Mouse (Mus musculus) limb, embryonic 11.5 days (tissue): ENCODE data around the gene Tinagl1. TPM values are rescaled to one million over a fixed set of nuclear protein-coding genes. Genes with fewer than 3 reads are reported as not detected.

Experiments
- ATAC-seq: fragments of 200-750 bp; cut with Nextera tagmentation; 2 replicates; pipeline ENCODE4 v1.8.0; 2017; ENCODE audit warnings: low read depth; ENCODE audit not compliant: insufficient number of reproducible peaks, low FRiP score, low TSS enrichment
- DNase-seq: peaks from one replicate; pipeline ENCODE4 v3.0.0-alpha.2; 2015; ENCODE audit warnings: low spot score
- H3K27ac ChIP-seq: fragments of 300-500 bp; sonication (generic); replicated peaks from 2 replicates; pipeline ENCODE4 v1.5.1; 2014; ENCODE audit warnings: low read depth, mild to moderate bottlenecking, low read length
- H3K27me3 ChIP-seq: fragments of 300-500 bp; sonication (generic); 2 replicates; pipeline ENCODE4 v1.6.1; 2014; ENCODE audit warnings: mild to moderate bottlenecking, low read length, mixed read lengths; ENCODE audit not compliant: control insufficient read depth, insufficient read depth
- H3K36me3 ChIP-seq: fragments of 300-500 bp; sonication (generic); 2 replicates; pipeline ENCODE4 v1.6.1; 2014; ENCODE audit warnings: mild to moderate bottlenecking, low read length, moderate library complexity, mixed read lengths; ENCODE audit not compliant: control insufficient read depth, insufficient read depth
- H3K4me1 ChIP-seq: fragments of 300-500 bp; sonication (generic); 2 replicates; pipeline ENCODE4 v1.6.1; 2014; ENCODE audit warnings: low read length, mixed read lengths; ENCODE audit not compliant: control insufficient read depth, insufficient read depth
- H3K4me2 ChIP-seq: fragments of 300-500 bp; sonication (generic); 2 replicates; pipeline ENCODE4 v1.6.1; 2014; ENCODE audit warnings: low read depth, mild to moderate bottlenecking, moderate library complexity; ENCODE audit not compliant: severe bottlenecking
- H3K4me3 ChIP-seq: fragments of 300-500 bp; sonication (generic); 2 replicates; pipeline ENCODE4 v1.5.1; 2014; ENCODE audit warnings: low read depth, low read length
- H3K9ac ChIP-seq: fragments of 300-500 bp; sonication (generic); 2 replicates; pipeline ENCODE4 v1.6.1; 2014; ENCODE audit warnings: mild to moderate bottlenecking, low read length
- H3K9me3 ChIP-seq: fragments of 300-500 bp; sonication (generic); 2 replicates; pipeline ENCODE4 v1.6.1; 2016; ENCODE audit warnings: low read length; ENCODE audit not compliant: control insufficient read depth
- WGBS: fragments of 180-500 bp; shearing (Covaris S2); extraction: QIAGEN DNeasy Blood & Tissue Kit; methylation state at CpG from one replicate; pipeline ENCODE4 v1.1.7; 2014; 5-methylcytosine and 5-hydroxymethylcytosine counted together
- polyA plus RNA-seq: library from polyadenylated mRNA; unstranded; fragments of >200 nt; fragmentation: Nextera tagmentation; extraction: Ambion mirVana; gene quantifications from 2 replicates; pipeline ENCODE4 v1.2.1, GENCODE M21; 2014

Tinagl1 gene
- polyA plus RNA-seq, 1 experiment from 2014 or later, result 6.9 TPM

DNA sequence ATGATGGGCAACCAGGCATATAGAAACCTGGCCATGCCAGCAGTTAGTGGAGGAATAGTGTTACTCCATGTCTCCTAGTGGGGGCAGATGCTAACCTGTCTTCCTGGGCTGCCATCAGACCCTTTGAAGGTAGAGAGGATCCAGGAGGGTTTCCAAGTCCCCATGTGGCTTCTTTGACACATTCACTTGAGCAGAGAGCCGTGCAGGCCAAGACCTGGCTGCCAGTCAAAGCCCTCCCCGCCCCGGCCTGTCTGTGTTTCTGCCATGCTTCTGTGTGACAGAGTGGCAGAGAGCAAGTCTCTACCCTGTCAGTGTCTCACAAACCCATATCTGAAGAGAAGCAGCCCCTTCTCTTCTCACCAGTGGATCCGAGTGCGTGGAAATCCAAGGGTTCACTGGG lies 9.0 kb upstream of the Tinagl1 start:
- H3K4me1 ChIP-seq, result no peaks in the 10 kb centered on the region
- H3K4me2 ChIP-seq, result no peak overlapping the region
- H3K9me3 ChIP-seq, result no peaks in the 10 kb centered on the region
- H3K9ac ChIP-seq, result no peak overlapping the region
- no peak overlapping the region for H3K27ac ChIP-seq
- ATAC-seq (no peak), DNase-seq (no peak)
- H3K4me3 ChIP-seq, result no peak overlapping the region
- H3K36me3 ChIP-seq, result no peaks in the 10 kb centered on the region
- WGBS, result 80% methylated on average over 5 of the region's 5 CpGs
- H3K27me3 ChIP-seq, result no peaks in the 10 kb centered on the region

DNA sequence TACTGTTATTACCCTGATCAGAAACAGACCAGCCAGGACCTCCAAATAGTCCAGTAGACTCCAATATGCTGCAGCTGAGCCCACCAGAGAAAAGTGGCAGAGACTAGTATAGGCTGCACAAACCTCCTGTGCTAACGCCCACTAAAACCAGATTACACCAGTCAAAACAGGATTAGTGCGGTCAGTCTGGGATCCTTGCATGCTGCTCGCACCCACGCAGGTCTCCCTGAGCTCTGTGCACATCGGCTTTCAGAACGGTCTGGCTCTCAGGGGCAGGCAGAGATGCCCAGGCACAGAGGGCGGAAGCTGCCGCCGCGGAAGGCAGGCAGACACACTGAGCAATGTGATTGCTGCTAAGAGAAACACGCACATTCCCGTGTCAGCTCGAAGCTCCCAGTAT lies 8.1 kb upstream of the Tinagl1 start:
- no peak overlapping the region for H3K4me3 ChIP-seq
- no peak overlapping the region for H3K4me2 ChIP-seq
- 83% methylated on average over 13 of the region's 13 CpGs for WGBS
- H3K9ac ChIP-seq, result no peak overlapping the region; the same call in 1 of the 2 replicates
- no peaks in the 10 kb centered on the region for H3K4me1 ChIP-seq
- no peak overlapping the region for H3K27ac ChIP-seq
- no peaks in the 10 kb centered on the region for H3K27me3 ChIP-seq
- no peak for DNase-seq
- H3K9me3 ChIP-seq, result no peaks in the 10 kb centered on the region
- H3K36me3 ChIP-seq, result no peaks in the 10 kb centered on the region
- ATAC-seq, result no peak

DNA sequence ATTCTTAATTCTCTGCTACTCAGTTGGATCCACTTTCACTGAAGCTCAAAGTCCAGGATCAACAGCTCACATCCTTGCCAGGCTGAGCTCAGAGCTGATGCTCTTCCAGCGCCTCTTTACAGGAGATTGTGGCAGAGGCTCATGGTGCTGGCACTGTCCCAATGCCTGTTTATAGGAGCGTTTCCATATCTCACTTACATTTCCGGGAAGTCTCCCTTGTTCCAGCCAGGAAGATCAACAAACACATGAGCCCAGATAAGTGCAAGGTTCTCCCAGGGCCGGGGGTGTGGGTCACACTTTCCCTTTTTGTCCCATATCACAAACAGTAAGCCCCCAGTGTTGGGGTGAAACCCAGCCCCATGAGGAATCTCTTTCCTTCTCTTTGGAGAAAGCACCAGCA lies 7.0 kb upstream of the Tinagl1 start:
- Histone ChIP-seq H3K4me3 (no peak overlapping the region), H3K9me3 (no peaks in the 10 kb centered on the region), H3K36me3 (no peaks in the 10 kb centered on the region), H3K9ac (no peak overlapping the region), H3K4me1 (no peaks in the 10 kb centered on the region), H3K27ac (no peak overlapping the region), H3K4me2 (no peak overlapping the region), H3K27me3 (no peaks in the 10 kb centered on the region)
- DNase-seq (no peak), ATAC-seq (no peak)
- 80% methylated on average over 4 of the region's 4 CpGs for WGBS

DNA sequence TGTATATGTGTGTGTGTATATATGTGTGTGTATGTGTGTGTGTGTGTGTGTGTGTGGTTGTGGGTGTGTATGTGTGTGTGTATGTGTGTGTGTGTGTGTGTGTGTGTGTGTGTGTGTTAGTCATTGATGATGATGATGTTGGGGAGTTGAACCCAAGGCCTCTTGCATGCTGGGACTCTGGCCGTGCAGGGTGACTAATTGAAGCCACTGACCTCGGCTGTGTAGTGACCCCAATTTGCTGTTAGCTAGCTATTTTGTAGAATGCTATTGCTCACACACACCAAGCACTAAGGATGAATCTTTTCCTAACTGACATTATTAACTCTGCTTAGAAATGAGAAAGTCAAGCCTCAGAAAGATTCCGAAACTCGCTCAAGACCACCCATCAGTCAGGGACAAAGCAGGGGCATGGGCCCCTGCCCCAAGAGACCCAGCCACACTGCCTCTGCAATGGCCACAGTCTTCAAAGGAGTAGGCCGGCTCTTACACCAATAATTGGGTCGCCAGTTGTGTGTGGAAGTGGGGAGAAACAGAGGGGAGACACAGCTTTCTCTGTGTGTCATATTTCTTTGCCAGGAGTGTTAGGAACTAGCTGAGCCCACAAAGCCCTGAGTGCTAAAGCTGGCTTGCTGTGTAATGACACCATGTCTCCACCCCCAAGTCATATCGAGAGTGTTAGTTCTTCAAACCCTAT lies 6.1 kb upstream of the Tinagl1 start:
- 68% methylated on average over 7 of the region's 7 CpGs for WGBS
- ATAC-seq, result no peak
- Histone ChIP-seq H3K36me3 (no peaks in the 10 kb centered on the region), H3K4me1 (no peaks in the 10 kb centered on the region), H3K27ac (no peak overlapping the region), H3K9me3 (no peaks in the 10 kb centered on the region), H3K4me2 (no peak overlapping the region), H3K9ac (no peak overlapping the region), H3K4me3 (no peak overlapping the region), H3K27me3 (no peaks in the 10 kb centered on the region)
- DNase-seq, result no peak

DNA sequence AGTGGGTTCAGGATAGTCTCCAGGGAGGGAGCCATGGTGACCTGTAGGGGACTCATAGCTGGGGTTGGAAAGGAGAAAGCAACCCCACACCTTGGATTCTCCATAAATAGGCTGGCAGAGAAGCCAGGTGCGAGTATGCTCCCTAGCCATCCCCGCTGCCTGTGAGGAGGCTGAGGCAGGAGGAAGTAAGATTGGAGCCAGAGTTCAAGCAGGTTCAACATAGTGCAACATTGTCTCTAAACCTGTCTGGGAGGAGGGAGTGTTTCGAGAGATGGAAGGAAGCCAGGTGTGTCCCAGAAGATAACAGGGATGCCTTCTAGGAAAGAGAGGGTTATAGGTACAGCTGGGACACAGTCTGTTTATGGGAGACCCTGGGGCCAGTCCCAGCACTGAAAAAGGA lies 5.0 kb upstream of the Tinagl1 start:
- no peaks in the 10 kb centered on the region for H3K36me3 ChIP-seq
- 78% methylated on average over 3 of the region's 3 CpGs for WGBS
- H3K4me3 ChIP-seq, result no peak overlapping the region
- no peak for ATAC-seq
- peaks cover 8% of the 10 kb centered on the region for H3K4me1 ChIP-seq
- H3K27ac ChIP-seq, result no peak overlapping the region
- no peaks in the 10 kb centered on the region for H3K9me3 ChIP-seq
- H3K9ac ChIP-seq, result no peak overlapping the region
- no peak overlapping the region for H3K4me2 ChIP-seq
- peaks cover 4% of the 10 kb centered on the region for H3K27me3 ChIP-seq
- DNase-seq, result no peak

DNA sequence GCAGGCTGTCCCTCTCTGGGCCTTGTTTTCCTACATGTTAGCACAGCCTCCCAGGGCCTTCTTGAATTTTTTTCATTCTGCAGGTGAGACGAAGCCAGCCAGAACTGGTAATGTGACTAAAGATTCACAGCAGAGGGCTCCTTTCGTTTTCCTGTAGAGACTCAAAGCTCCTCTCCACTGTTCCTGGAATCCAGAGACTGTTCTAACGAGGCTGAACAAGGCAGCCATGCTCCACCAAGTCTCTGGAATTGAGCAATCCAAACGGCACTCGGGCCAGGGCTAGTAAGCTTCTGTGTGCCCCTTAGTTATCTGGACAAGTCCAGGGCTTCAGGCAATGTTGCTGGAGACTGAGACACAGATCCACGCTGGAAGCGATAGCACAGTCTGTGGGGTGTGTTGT lies 2.6 kb upstream of the Tinagl1 start:
- H3K4me1 ChIP-seq, result peaks cover 19% of the 10 kb centered on the region

DNA sequence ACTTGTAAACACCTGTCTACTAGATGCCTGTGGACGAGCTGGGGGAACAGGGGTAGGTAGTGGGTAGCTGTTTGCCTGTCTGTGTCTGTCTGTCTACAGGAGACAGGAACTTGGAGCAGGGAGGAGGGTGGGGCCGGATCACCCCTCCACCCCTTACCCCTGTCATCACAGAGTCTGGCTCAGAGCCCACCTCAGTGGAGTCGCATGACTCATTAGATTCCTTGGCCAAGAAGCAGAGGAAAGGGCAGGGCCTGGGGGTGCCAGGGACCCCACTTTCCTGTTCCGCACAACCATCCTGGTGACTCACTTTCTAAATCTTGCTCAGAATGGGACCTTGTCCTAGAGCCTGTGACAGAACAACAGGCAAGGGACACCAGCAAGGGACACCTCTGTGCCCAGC lies 2.2 kb upstream of the Tinagl1 start:
- Histone ChIP-seq H3K36me3 (no peaks in the 10 kb centered on the region), H3K4me3 (no peak overlapping the region), H3K9ac (no peak overlapping the region), H3K4me1 (peaks cover 23% of the 10 kb centered on the region), H3K4me2 (no peak overlapping the region), H3K27ac (no peak overlapping the region), H3K27me3 (peaks cover 6% of the 10 kb centered on the region), H3K9me3 (no peaks in the 10 kb centered on the region)
- ATAC-seq (no peak), DNase-seq (no peak)
- 77% methylated on average over 4 of the region's 4 CpGs for WGBS

More for the DNA sequence above, 2.6 kb upstream of the Tinagl1 start:
- H3K27ac ChIP-seq, result no peak overlapping the region
- H3K4me3 ChIP-seq, result no peak overlapping the region
- ATAC-seq, result no peak
- 62% methylated on average over 7 of the region's 7 CpGs for WGBS
- H3K27me3 ChIP-seq, result peaks cover 6% of the 10 kb centered on the region
- DNase-seq, result no peak
- H3K9me3 ChIP-seq, result no peaks in the 10 kb centered on the region
- no peak overlapping the region for H3K9ac ChIP-seq
- no peak overlapping the region for H3K4me2 ChIP-seq
- no peaks in the 10 kb centered on the region for H3K36me3 ChIP-seq

DNA sequence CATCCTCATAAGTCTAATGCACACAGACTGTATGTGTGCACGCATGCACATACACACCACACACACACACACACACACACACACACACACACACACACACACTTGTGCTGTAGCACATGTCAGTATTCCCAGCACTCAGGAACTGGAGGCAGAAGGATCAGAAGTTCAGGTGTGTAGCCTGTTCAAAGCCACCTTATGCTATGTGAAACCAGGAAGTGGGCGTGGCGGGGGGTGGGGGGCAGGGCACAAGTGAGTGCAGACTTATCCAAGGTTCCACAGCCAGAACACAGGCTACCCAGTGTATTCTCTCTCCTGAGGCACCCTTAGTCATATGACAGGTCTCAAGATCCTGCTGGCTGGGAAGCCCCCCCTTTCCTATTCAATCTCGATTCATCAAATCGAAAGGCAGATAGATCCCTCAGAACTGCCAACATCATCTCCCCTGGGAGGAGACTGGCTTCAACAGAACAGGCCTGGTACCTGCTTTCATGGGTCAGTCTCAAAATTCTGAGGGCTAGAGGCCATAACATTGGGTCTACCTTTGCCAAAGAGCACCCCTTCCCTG lies 1.3 kb upstream of the Tinagl1 start:
- no peak overlapping the region for H3K9ac ChIP-seq
- DNase-seq (no peak), ATAC-seq (no peak)
- H3K36me3 ChIP-seq, result no peaks in the 10 kb centered on the region
- no peaks in the 10 kb centered on the region for H3K9me3 ChIP-seq
- H3K4me1 ChIP-seq, result peaks cover 32% of the 10 kb centered on the region
- no peak overlapping the region for H3K27ac ChIP-seq
- peaks cover 6% of the 10 kb centered on the region for H3K27me3 ChIP-seq
- no peak overlapping the region for H3K4me3 ChIP-seq
- H3K4me2 ChIP-seq, result no peak overlapping the region
- 75% methylated on average over 5 of the region's 5 CpGs for WGBS
